Mouse (Mus musculus) E14TG2a.4 (cell line): ENCODE measurements around the gene Fxyd3.

Experiments used
- H3K27me3 ChIP-seq: 2 replicates; pipeline ENCODE4 v1.6.1; 2014; ENCODE audit warnings: low read length, control low read depth; ENCODE audit not compliant: insufficient read depth
- H3K36me3 ChIP-seq: 2 replicates; pipeline ENCODE4 v1.6.1; 2014; ENCODE audit warnings: low read length, control low read depth; ENCODE audit not compliant: insufficient read depth
- H3K4me1 ChIP-seq: replicated peaks from 2 replicates; pipeline ENCODE4 v1.6.1; 2014; ENCODE audit warnings: low read depth, low read length, control low read depth
- H3K4me3 ChIP-seq: replicated peaks from 2 replicates; pipeline ENCODE4 v1.5.1; 2014; ENCODE audit warnings: mild to moderate bottlenecking, low read length
- H3K9me3 ChIP-seq: 2 replicates; pipeline ENCODE4 v1.6.1; 2014; ENCODE audit warnings: low read length, control low read depth
- CTCF ChIP-seq: conservative IDR thresholded peaks from 2 replicates; pipeline ENCODE4 v1.5.1; 2014; ENCODE audit warnings: low read length
- NANOG ChIP-seq: IDR thresholded peaks from 2 replicates; pipeline ENCODE4 v1.6.1; 2014; ENCODE audit warnings: borderline replicate concordance, low read length, mixed read lengths
- POU5F1 ChIP-seq: IDR thresholded peaks from 2 replicates; pipeline ENCODE4 v1.6.1; 2014; ENCODE audit warnings: low read length, borderline replicate concordance

Gene Fxyd3

GRCm38 (mm10) chr7:31035291-31035690 lies 41.2 kb downstream of the Fxyd3 start:
- Histone ChIP-seq H3K9me3 (no peaks in the 10 kb centered on the region), H3K4me3 (no peak overlapping the region), H3K36me3 (no peaks in the 10 kb centered on the region), H3K27me3 (peaks cover 10% of the 10 kb centered on the region), H3K4me1 (peaks cover 41% of the 10 kb centered on the region)
- TF ChIP-seq POU5F1 (no peak), NANOG (no peak), CTCF (no peak)

- peaks cover 41% of the 10 kb centered on the region for H3K4me1 ChIP-seq
- TF ChIP-seq CTCF (peak; percentile 49), POU5F1 (no peak), NANOG (no peak)
These were observed 41.7 kb downstream of the Fxyd3 start for GRCm38 (mm10) chr7:31034789-31035188.

GRCm38 (mm10) chr7:31033409-31034165 lies 42.9 kb downstream of the Fxyd3 start:
- no peaks in the 10 kb centered on the region for H3K27me3 ChIP-seq
- H3K4me3 ChIP-seq: no peak overlapping the region
- no peaks in the 10 kb centered on the region for H3K9me3 ChIP-seq
- no peaks in the 10 kb centered on the region for H3K36me3 ChIP-seq
- TF ChIP-seq CTCF (no peak), POU5F1 (no peak), NANOG (no peak)
- H3K4me1 ChIP-seq: peaks cover 34% of the 10 kb centered on the region

More at GRCm38 (mm10) chr7:31034789-31035188, 41.7 kb downstream of the Fxyd3 start:
- H3K9me3 ChIP-seq: no peaks in the 10 kb centered on the region
- H3K36me3 ChIP-seq: no peaks in the 10 kb centered on the region
- peaks cover 5% of the 10 kb centered on the region for H3K27me3 ChIP-seq
- H3K4me3 ChIP-seq: no peak overlapping the region

- H3K27me3 ChIP-seq: no peaks in the 10 kb centered on the region
- H3K9me3 ChIP-seq: no peaks in the 10 kb centered on the region
- H3K4me3 ChIP-seq: no peak overlapping the region
- TF ChIP-seq NANOG: no peak
- no peak for TF ChIP-seq CTCF
- peaks cover 34% of the 10 kb centered on the region for H3K4me1 ChIP-seq
- no peaks in the 10 kb centered on the region for H3K36me3 ChIP-seq
These were observed 44.8 kb downstream of the Fxyd3 start for GRCm38 (mm10) chr7:31031731-31032130.

- H3K9me3 ChIP-seq: no peaks in the 10 kb centered on the region
- TF ChIP-seq NANOG (no peak), CTCF (peak; percentile 64), POU5F1 (no peak)
- H3K4me3 ChIP-seq: no peak overlapping the region
- H3K36me3 ChIP-seq: no peaks in the 10 kb centered on the region
- peaks cover 30% of the 10 kb centered on the region for H3K4me1 ChIP-seq
- no peaks in the 10 kb centered on the region for H3K27me3 ChIP-seq
These were observed 45.8 kb downstream of the Fxyd3 start for GRCm38 (mm10) chr7:31030717-31031116.

GRCm38 (mm10) chr7:31028609-31029008 lies 47.9 kb downstream of the Fxyd3 start:
- Histone ChIP-seq H3K4me3 (peak overlapping the region; percentile 41; the same call in 1 of the 2 replicates), H3K9me3 (no peaks in the 10 kb centered on the region), H3K27me3 (no peaks in the 10 kb centered on the region), H3K36me3 (no peaks in the 10 kb centered on the region), H3K4me1 (peaks cover 18% of the 10 kb centered on the region)
- TF ChIP-seq POU5F1 (no peak), NANOG (no peak), CTCF (no peak)
